Mouse (Mus musculus): ENCODE data around the gene Fitm1. TPM values are rescaled to one million over a fixed set of nuclear protein-coding genes. Genes with fewer than 3 reads are reported as not detected.
A peak's percentile ranks its signal among the peaks of the same experiment; 100 is the strongest.

Gene Fitm1
- total and polyA plus RNA-seq, 3 experiments: 0.07 TPM; not detected in 2

DNA sequence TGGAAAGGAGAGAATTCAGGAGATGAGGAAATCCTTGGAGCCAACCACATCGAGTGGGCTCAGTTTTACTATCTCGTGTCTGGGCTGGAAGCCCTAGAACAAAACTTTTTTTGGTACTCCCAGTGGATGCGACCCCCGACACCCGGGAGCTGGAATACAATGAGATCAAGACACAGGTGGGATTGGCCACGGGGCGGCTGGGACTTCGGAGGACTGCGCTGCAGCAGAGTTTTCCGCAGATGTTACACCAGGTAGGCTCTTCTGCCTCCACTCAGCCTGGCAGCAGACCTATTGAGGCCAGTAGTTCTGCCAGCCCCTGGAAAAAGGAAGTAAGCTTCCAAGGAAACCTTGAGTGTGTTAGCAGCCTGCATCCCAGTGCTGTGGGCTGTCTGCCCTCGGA lies 12.2 kb upstream of the Fitm1 start:
- H3K36me3 ChIP-seq (ENCODE audit: control insufficient read depth in 1 of 2, insufficient read depth in 2 of 2, low read length in 2 of 2): peaks cover 0 to 10% of the 10 kb centered on the region in 2 experiments; a peak in 2 of 4 replicates
- no peaks in the 10 kb centered on the region for H3K27me3 ChIP-seq (ENCODE audit: control insufficient read depth in 1 of 2, insufficient read depth in 2 of 2, low read length in 2 of 2)
- TF ChIP-seq HCFC1 (IDR thresholded peaks at IDR 0.05; ENCODE audit: low read depth, low read length) (no peak), MAZ (IDR thresholded peaks at IDR 0.05; ENCODE audit: low read depth, low read length) (no peak), TBP (IDR thresholded peaks at IDR 0.05; ENCODE audit: low read depth, low read length) (no peak), NELFE (IDR thresholded peaks at IDR 0.05; ENCODE audit: low read depth, low read length) (no peak), CHD2 (IDR thresholded peaks at IDR 0.05; ENCODE audit: low read length) (no peak)
- DNase-seq (ENCODE audit: low read depth, low spot score): no peak
- no peak overlapping the region for H3K4me3 ChIP-seq (ENCODE audit: control insufficient read depth in 1 of 2, insufficient read depth in 1 of 2, low read depth in 2 of 2, low read length in 2 of 2)
- no peak overlapping the region for H3K9ac ChIP-seq (ENCODE audit: control insufficient read depth, low read depth, low read length, poor library complexity, severe bottlenecking)
- peaks cover under 1 to 12% of the 10 kb centered on the region in 2 experiments; a peak in 3 of 4 replicates for H3K4me1 ChIP-seq (ENCODE audit: control insufficient read depth in 1 of 2, insufficient read depth in 2 of 2, low read length in 2 of 2)
- H3K27ac ChIP-seq (ENCODE audit: control insufficient read depth, low read depth, low read length): no peak overlapping the region
- no peaks in the 10 kb centered on the region; the same call in none of the 2 replicates for H3K79me2 ChIP-seq (ENCODE audit: control insufficient read depth, insufficient read depth, low read length, poor library complexity)
- H3K9me3 ChIP-seq (replicated peaks; ENCODE audit: insufficient read depth, low read length): no peaks in the 10 kb centered on the region

DNA sequence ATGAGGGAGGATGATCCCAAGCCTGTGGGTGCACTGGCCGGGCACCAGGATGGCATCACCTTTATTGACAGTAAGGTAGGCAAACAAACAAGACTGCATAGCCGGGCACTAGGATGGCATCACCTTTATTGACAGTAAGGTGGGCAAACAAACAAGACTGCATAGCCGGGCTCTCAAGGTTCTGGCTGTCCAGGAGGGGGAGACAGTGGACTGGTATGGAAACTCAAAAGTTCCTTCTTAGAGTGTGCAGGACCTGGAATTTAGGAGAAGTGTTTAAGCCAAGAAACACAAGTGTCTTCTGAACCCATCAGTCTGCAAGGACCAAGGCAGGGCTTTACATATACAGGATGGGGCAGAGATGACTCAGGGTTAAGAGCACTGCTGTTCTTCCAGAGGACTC lies 9.7 kb upstream of the Fitm1 start:
- H3K27me3 ChIP-seq (ENCODE audit: control insufficient read depth in 1 of 2, insufficient read depth in 2 of 2, low read length in 2 of 2): no peaks in the 10 kb centered on the region
- no peak for DNase-seq (ENCODE audit: low read depth, low spot score)
- H3K4me3 ChIP-seq (ENCODE audit: control insufficient read depth in 1 of 2, insufficient read depth in 1 of 2, low read depth in 2 of 2, low read length in 2 of 2): no peak overlapping the region
- H3K9ac ChIP-seq (ENCODE audit: control insufficient read depth, low read depth, low read length, poor library complexity, severe bottlenecking): no peak overlapping the region
- H3K27ac ChIP-seq (ENCODE audit: control insufficient read depth, low read depth, low read length): no peak overlapping the region
- H3K4me1 ChIP-seq (ENCODE audit: control insufficient read depth in 1 of 2, insufficient read depth in 2 of 2, low read length in 2 of 2): peaks cover 3 to 12% of the 10 kb centered on the region in 2 experiments
- no peak for TF ChIP-seq ZKSCAN1 (IDR thresholded peaks at IDR 0.05; ENCODE audit: low read depth, low read length)
- peak; percentile 40 for TF ChIP-seq SMC3 (IDR thresholded peaks at IDR 0.05; ENCODE audit: low read depth, low read length)
- no peak for TF ChIP-seq POLR2AphosphoS2 (IDR thresholded peaks at IDR 0.05; ENCODE audit: low read length)
- TF ChIP-seq NRF1 (IDR thresholded peaks at IDR 0.05; ENCODE audit: insufficient read depth, low read depth, low read length, poor library complexity, severe bottlenecking): no peak
- TF ChIP-seq CTCF (IDR thresholded peaks at IDR 0.05 in 2 of 3, conservative IDR thresholded peaks at IDR 0.05 in 1 of 3; ENCODE audit: control insufficient read depth in 1 of 3, insufficient read depth in 1 of 3, low read depth in 2 of 3, low read length in 3 of 3, poor library complexity in 1 of 3, severe bottlenecking in 1 of 3): peak in 2 of 3 experiments; percentile 36 to 41; a peak in 4 of 6 replicates
- TF ChIP-seq GATA1 (IDR thresholded peaks at IDR 0.05; ENCODE audit: low read depth, low read length): no peak
- TF ChIP-seq USF1 (IDR thresholded peaks at IDR 0.05; ENCODE audit: low read depth, low read length): no peak
- TF ChIP-seq ZC3H11A (IDR thresholded peaks at IDR 0.05; ENCODE audit: low read depth, low read length): peak; percentile 30; the same call in 1 of the 2 replicates
- TF ChIP-seq ZMIZ1 (IDR thresholded peaks at IDR 0.05; ENCODE audit: low read depth, low read length): no peak
- no peak for TF ChIP-seq SIN3A (IDR thresholded peaks at IDR 0.05; ENCODE audit: low read length)
- no peak for TF ChIP-seq TCF12 (IDR thresholded peaks at IDR 0.05; ENCODE audit: low read depth, low read length)
- no peak for TF ChIP-seq MYB (IDR thresholded peaks at IDR 0.05; ENCODE audit: low read depth, low read length)
- peak; percentile 31 for TF ChIP-seq RAD21 (IDR thresholded peaks at IDR 0.05; ENCODE audit: low read depth, low read length)
- H3K36me3 ChIP-seq (ENCODE audit: control insufficient read depth in 1 of 2, insufficient read depth in 2 of 2, low read length in 2 of 2): peaks cover 0 to 4% of the 10 kb centered on the region in 2 experiments; a peak in 2 of 4 replicates
- no peaks in the 10 kb centered on the region; the same call in 1 of the 2 replicates for H3K79me2 ChIP-seq (ENCODE audit: control insufficient read depth, insufficient read depth, low read length, poor library complexity)
- H3K9me3 ChIP-seq (replicated peaks; ENCODE audit: insufficient read depth, low read length): no peaks in the 10 kb centered on the region

All from MEL (cell line).